Mouse (Mus musculus) right cerebral cortex, postnatal 14 days (tissue): Measurements from ENCODE around the gene Olfr1317.

Experiments
- DNase-seq: peaks from one replicate; pipeline ENCODE4 v3.0.0; 2022

Gene Olfr1317

DNA sequence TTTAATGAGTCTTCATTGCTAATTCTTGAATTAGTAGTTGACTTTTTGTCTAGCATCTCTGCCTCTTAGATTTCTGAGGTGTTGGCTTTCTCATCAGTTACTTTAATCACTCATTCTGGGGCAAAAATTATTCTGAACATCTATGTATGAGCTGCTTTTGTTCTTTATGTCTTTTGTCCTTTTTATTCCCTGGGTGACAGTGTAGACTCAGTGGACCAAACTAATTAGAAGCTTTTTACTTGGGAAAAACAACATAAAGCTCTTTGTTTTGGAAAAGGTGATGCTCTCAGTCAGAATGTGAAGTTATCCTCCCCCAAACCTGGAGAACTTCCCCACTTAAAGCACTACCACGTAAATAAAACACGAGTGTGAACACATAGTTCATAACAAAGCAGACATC lies at the start of gene Olfr1317:
TSS of gene Olfr1317 (plus strand) at position 301 of the 400 bp plus-strand sequence.
- no peak for DNase-seq

DNA sequence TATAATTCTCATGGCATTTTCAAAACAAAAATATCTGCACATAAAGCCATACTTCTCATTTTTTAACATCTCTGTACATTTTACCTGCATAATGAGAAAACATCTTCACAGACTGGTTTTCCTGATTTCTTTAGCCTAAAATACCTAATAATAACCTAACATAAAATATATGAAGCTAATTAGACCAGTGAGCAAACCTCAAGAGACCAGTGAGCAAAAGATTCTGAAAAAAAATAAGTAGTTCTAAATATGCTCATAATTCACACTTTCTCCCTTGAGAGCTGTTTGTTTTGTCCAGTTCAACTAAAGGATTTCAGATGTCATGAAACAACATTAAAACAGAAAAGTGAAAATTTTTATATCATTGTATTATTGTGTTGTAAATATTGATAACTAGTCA lies 43.4 kb upstream of the Olfr1317 start, which contains the start of gene Olfr1314:
TSS of gene Olfr1314 (minus strand) at position 101 of the 400 bp plus-strand sequence.
- DNase-seq: no peak

DNA sequence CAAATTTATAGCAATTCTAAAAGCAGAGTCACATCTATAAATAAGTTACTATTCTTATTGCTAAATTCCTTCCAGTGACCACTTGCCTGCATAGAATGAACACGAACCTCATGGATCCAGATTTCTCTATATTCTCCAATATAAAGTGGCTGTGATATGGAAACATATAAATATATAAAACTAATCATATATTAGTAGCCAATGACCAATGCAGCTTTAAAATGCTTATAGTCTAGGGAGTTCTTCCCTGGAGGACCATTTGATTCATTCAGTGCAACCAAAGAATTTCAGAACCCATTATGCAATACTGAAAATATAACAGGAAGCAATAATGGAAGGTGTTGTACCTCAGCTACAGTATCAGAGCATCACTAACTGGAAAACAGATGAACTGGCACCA lies 24.8 kb upstream of the Olfr1317 start, which contains the start of gene Olfr1315-ps1:
TSS of gene Olfr1315-ps1 (minus strand) at position 101 of the 400 bp plus-strand sequence.
- DNase-seq: no peak

DNA sequence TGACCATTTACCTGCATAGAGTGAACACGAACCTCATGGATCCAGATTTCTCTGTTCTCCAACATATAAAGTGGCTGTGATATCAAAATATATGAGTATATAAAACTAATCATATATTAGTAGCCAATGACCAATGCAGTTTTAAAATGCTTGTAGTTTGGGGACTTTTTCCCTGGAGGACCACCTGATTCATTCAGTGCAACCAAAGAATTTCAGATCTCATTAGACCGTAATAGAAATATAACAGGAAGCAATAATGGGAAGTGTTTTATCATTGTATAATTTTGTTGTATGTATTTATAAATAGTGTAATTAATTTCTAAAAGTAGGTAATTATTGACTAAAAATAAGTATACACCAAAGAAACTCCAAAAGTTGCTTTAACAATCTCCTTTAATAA lies 5.3 kb upstream of the Olfr1317 start, which contains the start of gene Olfr1316:
TSS of gene Olfr1316 (minus strand) at position 101 of the 400 bp plus-strand sequence.
- no peak for DNase-seq

DNA sequence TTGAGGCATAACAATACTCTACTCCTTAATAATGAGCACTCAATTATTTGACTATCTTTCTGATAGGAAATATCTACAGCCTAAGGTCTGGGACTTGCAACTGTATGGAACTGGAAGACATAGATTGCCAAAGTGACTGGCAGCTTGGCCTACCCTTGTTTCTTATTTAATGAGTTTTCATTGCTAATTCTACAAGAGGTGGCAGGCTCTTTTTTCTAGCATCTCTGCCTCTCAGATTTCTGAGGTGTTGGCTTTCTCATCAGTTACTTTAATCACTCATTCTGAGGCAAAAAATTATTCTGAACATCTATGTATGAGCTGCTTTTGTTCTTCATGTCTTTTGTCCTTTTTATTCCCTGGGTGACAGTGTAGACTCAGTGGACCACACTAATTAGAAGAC lies 13.8 kb downstream of the Olfr1317 start, which contains the start of gene Olfr1318:
TSS of gene Olfr1318 (plus strand) at position 301 of the 400 bp plus-strand sequence.
- DNase-seq: no peak
